Mouse (Mus musculus): Measurements from ENCODE around the gene Hsd17b10.

DNA sequence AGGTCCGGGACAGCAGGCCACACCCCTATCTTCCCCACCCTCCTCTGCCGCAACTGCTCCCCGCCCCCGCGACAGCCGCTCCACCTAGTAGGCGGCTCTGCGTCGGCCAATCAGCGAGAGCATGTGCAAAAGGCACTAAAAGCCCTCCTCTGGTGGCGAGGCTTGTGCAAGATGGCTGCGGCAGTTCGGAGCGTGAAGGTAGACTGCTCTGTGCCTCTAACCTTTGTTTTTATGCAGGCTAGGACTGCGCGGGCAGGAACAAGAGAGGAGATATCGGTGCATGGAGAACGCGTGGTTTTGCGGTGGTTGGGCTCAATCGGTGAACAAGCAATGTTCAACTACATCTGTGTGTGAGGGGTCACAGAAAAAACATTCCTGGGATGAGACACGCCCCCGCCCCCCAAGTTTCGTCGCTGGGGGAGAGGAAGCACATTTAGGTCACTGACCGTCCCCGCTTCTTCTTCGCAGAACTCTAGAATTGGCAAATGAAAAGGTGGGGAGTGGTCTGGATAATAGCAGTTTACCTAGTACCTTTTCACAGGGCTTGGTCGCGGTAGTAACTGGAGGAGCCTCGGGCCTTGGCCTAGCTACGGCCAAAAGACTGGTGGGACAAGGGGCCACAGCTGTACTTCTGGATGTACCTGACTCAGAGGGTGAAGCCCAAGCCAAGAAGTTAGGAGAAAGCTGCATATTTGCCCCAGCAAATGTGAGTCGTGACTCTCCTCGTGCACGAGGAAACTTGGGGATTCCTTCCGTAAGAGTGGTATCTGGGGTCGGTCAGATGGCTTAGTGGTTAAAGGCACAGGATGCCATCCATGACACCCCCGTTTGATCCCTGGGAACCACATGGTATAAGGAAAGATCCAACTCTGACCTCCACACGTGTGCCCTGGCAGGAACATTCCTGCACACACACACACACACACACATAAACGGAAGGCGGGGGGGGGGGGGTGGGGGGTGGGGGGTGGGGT lies at the start of gene Hsd17b10:
- no peak for TF ChIP-seq MYC (IDR thresholded peaks at IDR 0.05; ENCODE audit: low read depth, low read length)
- TF ChIP-seq RAD21 (IDR thresholded peaks at IDR 0.05; ENCODE audit: low read depth, low read length), result no peak
- TF ChIP-seq POLR2A (IDR thresholded peaks at IDR 0.05; ENCODE audit: low read depth, low read length), result peak; percentile 81
- no peak for TF ChIP-seq MAX (IDR thresholded peaks at IDR 0.05; ENCODE audit: low read length)
- TF ChIP-seq CTCF (conservative IDR thresholded peaks at IDR 0.05 in 1 of 2, IDR thresholded peaks at IDR 0.05 in 1 of 2; ENCODE audit: low read depth in 2 of 2, low read length in 2 of 2), result no peak
- TF ChIP-seq MAZ (IDR thresholded peaks at IDR 0.05; ENCODE audit: low read depth, low read length), result 0 out of 2 replicates have a peak, but pooled peaks have one; percentile 33
- no peak for TF ChIP-seq ELF1 (IDR thresholded peaks at IDR 0.05; ENCODE audit: low read depth, low read length)
- no peak for TF ChIP-seq CHD1 (IDR thresholded peaks at IDR 0.05; ENCODE audit: low read depth, low read length)
- TF ChIP-seq RCOR1 (conservative IDR thresholded peaks at IDR 0.05; ENCODE audit: low read depth, low read length), result no peak
- TF ChIP-seq CHD2 (IDR thresholded peaks at IDR 0.05; ENCODE audit: low read length), result no peak
- TF ChIP-seq JUND (conservative IDR thresholded peaks at IDR 0.05; ENCODE audit: low read depth, low read length), result no peak
- no peak for TF ChIP-seq SMC3 (IDR thresholded peaks at IDR 0.05; ENCODE audit: low read depth, low read length)
